Mouse (Mus musculus): Measurements from ENCODE around the gene Aldh3b1. TPM values are rescaled to one million over a fixed set of nuclear protein-coding genes. Genes with fewer than 3 reads are reported as not detected.

Gene Aldh3b1
- polyA plus RNA-seq, 1 experiment from 2014 or later = 0.65 TPM

GRCm38 (mm10) chr19:3902966-3903365 lies 26.6 kb downstream of the Aldh3b1 start:
- no peaks in the 10 kb centered on the region; the same call in 1 of the 2 replicates for H3K36me3 ChIP-seq (ENCODE audit: control insufficient read depth, insufficient read depth, low read length)
- no peak overlapping the region for H3K27ac ChIP-seq (ENCODE audit: low read depth, low read length)
- H3K4me2 ChIP-seq (ENCODE audit: low read depth) = no peak overlapping the region
- ATAC-seq (ENCODE audit: insufficient read depth, low FRiP score, low TSS enrichment) = no peak
- no peak overlapping the region for H3K4me3 ChIP-seq (ENCODE audit: low read depth, low read length)
- no peak overlapping the region for H3K9ac ChIP-seq (ENCODE audit: low read length)
- no peaks in the 10 kb centered on the region for H3K27me3 ChIP-seq (ENCODE audit: control insufficient read depth, insufficient read depth, low read length)
- 79% methylated on average over 12 of the region's 12 CpGs for WGBS
- H3K4me1 ChIP-seq (ENCODE audit: control insufficient read depth, insufficient read depth, low read length) = no peaks in the 10 kb centered on the region; the same call in 1 of the 2 replicates
- no peak for DNase-seq (ENCODE audit: low spot score)
- no peaks in the 10 kb centered on the region for H3K9me3 ChIP-seq (ENCODE audit: control insufficient read depth, low read length)

DNA sequence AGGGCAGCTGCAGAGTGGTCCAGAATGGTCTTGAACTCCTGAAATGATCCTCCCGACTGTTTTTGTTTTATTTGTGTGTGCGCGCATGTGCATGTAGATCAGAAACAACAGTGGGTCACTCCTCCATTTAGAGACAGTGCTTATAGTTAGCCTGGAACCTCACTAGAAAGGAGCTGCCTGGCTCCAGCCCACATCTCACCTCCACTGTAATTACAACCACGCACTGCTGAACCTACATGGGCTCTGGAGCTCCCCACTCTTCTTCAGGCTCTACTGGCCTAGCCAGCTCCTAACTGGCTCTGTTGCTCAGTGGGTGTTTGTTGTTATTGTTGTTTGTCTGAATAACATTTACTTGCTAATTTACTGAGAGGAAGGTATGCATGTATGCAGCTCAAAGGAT lies 30.0 kb downstream of the Aldh3b1 start:
- Histone ChIP-seq H3K27me3 (ENCODE audit: control insufficient read depth, insufficient read depth, low read length) (no peaks in the 10 kb centered on the region), H3K4me2 (ENCODE audit: low read depth) (no peak overlapping the region)

GRCm38 (mm10) chr19:3898952-3899351 lies 30.7 kb downstream of the Aldh3b1 start:
- no peaks in the 10 kb centered on the region for H3K27me3 ChIP-seq (ENCODE audit: control insufficient read depth, insufficient read depth, low read length)
- no peak for ATAC-seq (ENCODE audit: insufficient read depth, low FRiP score, low TSS enrichment)
- no peak overlapping the region for H3K9ac ChIP-seq (ENCODE audit: low read length)
- H3K4me1 ChIP-seq (ENCODE audit: control insufficient read depth, insufficient read depth, low read length) = peaks cover 7% of the 10 kb centered on the region; the same call in 1 of the 2 replicates
- no peak overlapping the region for H3K4me2 ChIP-seq (ENCODE audit: low read depth)
- DNase-seq (ENCODE audit: low spot score) = no peak
- H3K4me3 ChIP-seq (ENCODE audit: low read depth, low read length) = no peak overlapping the region
- no peaks in the 10 kb centered on the region; the same call in 1 of the 2 replicates for H3K36me3 ChIP-seq (ENCODE audit: control insufficient read depth, insufficient read depth, low read length)
- 87% methylated on average over 7 of the region's 7 CpGs for WGBS
- H3K27ac ChIP-seq (ENCODE audit: low read depth, low read length) = no peak overlapping the region
- no peaks in the 10 kb centered on the region for H3K9me3 ChIP-seq (ENCODE audit: control insufficient read depth, low read length)

More for the DNA sequence above, 30.0 kb downstream of the Aldh3b1 start:
- H3K9ac ChIP-seq (ENCODE audit: low read length) = no peak overlapping the region
- H3K4me3 ChIP-seq (ENCODE audit: low read depth, low read length) = no peak overlapping the region
- no peak overlapping the region for H3K27ac ChIP-seq (ENCODE audit: low read depth, low read length)
- WGBS = 91% methylated on average over 4 of the region's 4 CpGs
- H3K9me3 ChIP-seq (ENCODE audit: control insufficient read depth, low read length) = no peaks in the 10 kb centered on the region
- ATAC-seq (ENCODE audit: insufficient read depth, low FRiP score, low TSS enrichment) (no peak), DNase-seq (ENCODE audit: low spot score) (no peak)
- H3K4me1 ChIP-seq (ENCODE audit: control insufficient read depth, insufficient read depth, low read length) = peaks cover 7% of the 10 kb centered on the region; the same call in 1 of the 2 replicates
- H3K36me3 ChIP-seq (ENCODE audit: control insufficient read depth, insufficient read depth, low read length) = no peaks in the 10 kb centered on the region; the same call in 1 of the 2 replicates

GRCm38 (mm10) chr19:3897557-3897956 lies 32.1 kb downstream of the Aldh3b1 start:
- Histone ChIP-seq H3K9me3 (ENCODE audit: control insufficient read depth, low read length) (no peaks in the 10 kb centered on the region), H3K4me3 (ENCODE audit: low read depth, low read length) (no peak overlapping the region), H3K36me3 (ENCODE audit: control insufficient read depth, insufficient read depth, low read length) (peaks cover 6% of the 10 kb centered on the region; the same call in 1 of the 2 replicates), H3K27me3 (ENCODE audit: control insufficient read depth, insufficient read depth, low read length) (no peaks in the 10 kb centered on the region), H3K9ac (ENCODE audit: low read length) (no peak overlapping the region), H3K27ac (ENCODE audit: low read depth, low read length) (no peak overlapping the region), H3K4me1 (ENCODE audit: control insufficient read depth, insufficient read depth, low read length) (peaks cover 7% of the 10 kb centered on the region; the same call in 1 of the 2 replicates), H3K4me2 (ENCODE audit: low read depth) (no peak overlapping the region)
- no peak for DNase-seq (ENCODE audit: low spot score)
- no peak for ATAC-seq (ENCODE audit: insufficient read depth, low FRiP score, low TSS enrichment)
- 93% methylated on average over 5 of the region's 5 CpGs for WGBS

DNA sequence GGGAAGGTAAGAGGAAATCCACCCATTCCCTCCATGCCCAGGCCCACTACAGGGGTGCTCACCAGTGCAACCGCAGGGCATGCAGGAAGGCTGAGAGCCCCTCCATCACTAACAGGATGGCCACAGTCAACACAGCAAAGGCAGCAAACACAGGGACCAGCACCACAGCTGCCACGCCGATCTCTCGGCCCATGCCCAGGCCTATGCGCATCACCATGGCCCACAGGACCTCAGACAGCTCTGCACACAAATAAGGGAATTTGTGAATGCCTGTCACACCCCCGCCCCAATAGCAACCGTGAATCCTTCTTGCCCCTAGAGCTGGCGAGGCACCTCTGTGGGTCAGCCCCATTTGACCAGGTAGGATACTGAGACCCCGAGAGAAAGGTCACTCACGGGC lies 33.4 kb downstream of the Aldh3b1 start:
- peak overlapping the region; percentile 68; the same call in 1 of the 2 replicates for H3K27ac ChIP-seq (ENCODE audit: low read depth, low read length)
- ATAC-seq (ENCODE audit: insufficient read depth, low FRiP score, low TSS enrichment) (no peak), DNase-seq (ENCODE audit: low spot score) (no peak)
- peaks cover 7% of the 10 kb centered on the region; the same call in 1 of the 2 replicates for H3K4me1 ChIP-seq (ENCODE audit: control insufficient read depth, insufficient read depth, low read length)
- no peak overlapping the region for H3K9ac ChIP-seq (ENCODE audit: low read length)
- H3K4me2 ChIP-seq (ENCODE audit: low read depth) = no peak overlapping the region
- 92% methylated on average over 10 of the region's 10 CpGs for WGBS
- no peaks in the 10 kb centered on the region for H3K9me3 ChIP-seq (ENCODE audit: control insufficient read depth, low read length)
- no peaks in the 10 kb centered on the region for H3K27me3 ChIP-seq (ENCODE audit: control insufficient read depth, insufficient read depth, low read length)
- peaks cover 9% of the 10 kb centered on the region for H3K36me3 ChIP-seq (ENCODE audit: control insufficient read depth, insufficient read depth, low read length)
- no peak overlapping the region for H3K4me3 ChIP-seq (ENCODE audit: low read depth, low read length)

GRCm38 (mm10) chr19:3895171-3895631 lies 34.4 kb downstream of the Aldh3b1 start:
- peak; percentile 43 for DNase-seq (ENCODE audit: low spot score)
- WGBS = 25% methylated on average over 3 of the region's 3 CpGs
- ATAC-seq (ENCODE audit: insufficient read depth, low FRiP score, low TSS enrichment) = peak; percentile 58; the same call in 1 of the 2 replicates
- H3K4me2 ChIP-seq (ENCODE audit: low read depth) = no peak overlapping the region
- H3K4me3 ChIP-seq (ENCODE audit: low read depth, low read length) = no peak overlapping the region
- no peak overlapping the region for H3K9ac ChIP-seq (ENCODE audit: low read length)
- H3K9me3 ChIP-seq (ENCODE audit: control insufficient read depth, low read length) = no peaks in the 10 kb centered on the region
- no peaks in the 10 kb centered on the region for H3K27me3 ChIP-seq (ENCODE audit: control insufficient read depth, insufficient read depth, low read length)
- peaks cover 15% of the 10 kb centered on the region for H3K36me3 ChIP-seq (ENCODE audit: control insufficient read depth, insufficient read depth, low read length)
- H3K27ac ChIP-seq (ENCODE audit: low read depth, low read length) = peak overlapping the region; percentile 68; the same call in 1 of the 2 replicates
- H3K4me1 ChIP-seq (ENCODE audit: control insufficient read depth, insufficient read depth, low read length) = peaks cover 7% of the 10 kb centered on the region; the same call in 1 of the 2 replicates

DNA sequence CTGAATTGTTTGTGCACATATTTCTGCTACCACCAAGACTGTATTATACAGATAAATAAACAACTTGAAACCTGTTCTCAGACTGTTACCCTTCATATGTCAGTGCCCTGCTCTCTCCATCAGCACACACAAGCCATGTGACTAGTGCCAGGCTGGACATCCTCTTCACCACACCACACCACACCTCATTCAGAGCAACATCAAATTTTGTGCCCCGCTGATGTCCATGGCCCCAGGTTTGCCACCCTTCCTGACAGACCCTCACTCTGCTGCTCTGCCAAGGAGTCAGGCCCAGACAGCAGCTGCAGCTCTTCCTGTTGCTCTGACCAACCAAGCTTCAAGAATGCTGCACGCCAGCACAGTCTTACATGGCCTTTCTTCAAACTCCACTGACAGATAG lies 35.3 kb downstream of the Aldh3b1 start:
- WGBS = 89% methylated on average over 2 of the region's 2 CpGs
- H3K9ac ChIP-seq (ENCODE audit: low read length) = no peak overlapping the region
- ATAC-seq (ENCODE audit: insufficient read depth, low FRiP score, low TSS enrichment) (no peak), DNase-seq (ENCODE audit: low spot score) (no peak)
- no peak overlapping the region for H3K27ac ChIP-seq (ENCODE audit: low read depth, low read length)
- no peaks in the 10 kb centered on the region for H3K9me3 ChIP-seq (ENCODE audit: control insufficient read depth, low read length)
- no peak overlapping the region for H3K4me2 ChIP-seq (ENCODE audit: low read depth)
- H3K36me3 ChIP-seq (ENCODE audit: control insufficient read depth, insufficient read depth, low read length) = peaks cover 15% of the 10 kb centered on the region
- no peak overlapping the region for H3K4me3 ChIP-seq (ENCODE audit: low read depth, low read length)
- no peaks in the 10 kb centered on the region for H3K27me3 ChIP-seq (ENCODE audit: control insufficient read depth, insufficient read depth, low read length)
- H3K4me1 ChIP-seq (ENCODE audit: control insufficient read depth, insufficient read depth, low read length) = peaks cover 7% of the 10 kb centered on the region; the same call in 1 of the 2 replicates

- no peaks in the 10 kb centered on the region for H3K27me3 ChIP-seq (ENCODE audit: control insufficient read depth, insufficient read depth, low read length)
- peaks cover 7% of the 10 kb centered on the region; the same call in 1 of the 2 replicates for H3K4me1 ChIP-seq (ENCODE audit: control insufficient read depth, insufficient read depth, low read length)
- H3K9me3 ChIP-seq (ENCODE audit: control insufficient read depth, low read length) = no peaks in the 10 kb centered on the region
- no peak overlapping the region for H3K27ac ChIP-seq (ENCODE audit: low read depth, low read length)
- WGBS = 91% methylated on average over 4 of the region's 4 CpGs
- peaks cover 18% of the 10 kb centered on the region for H3K36me3 ChIP-seq (ENCODE audit: control insufficient read depth, insufficient read depth, low read length)
- ATAC-seq (ENCODE audit: insufficient read depth, low FRiP score, low TSS enrichment) (no peak), DNase-seq (ENCODE audit: low spot score) (no peak)
- H3K9ac ChIP-seq (ENCODE audit: low read length) = no peak overlapping the region
- H3K4me2 ChIP-seq (ENCODE audit: low read depth) = no peak overlapping the region
- H3K4me3 ChIP-seq (ENCODE audit: low read depth, low read length) = no peak overlapping the region
These were observed 36.0 kb downstream of the Aldh3b1 start for GRCm38 (mm10) chr19:3893545-3894116.

DNA sequence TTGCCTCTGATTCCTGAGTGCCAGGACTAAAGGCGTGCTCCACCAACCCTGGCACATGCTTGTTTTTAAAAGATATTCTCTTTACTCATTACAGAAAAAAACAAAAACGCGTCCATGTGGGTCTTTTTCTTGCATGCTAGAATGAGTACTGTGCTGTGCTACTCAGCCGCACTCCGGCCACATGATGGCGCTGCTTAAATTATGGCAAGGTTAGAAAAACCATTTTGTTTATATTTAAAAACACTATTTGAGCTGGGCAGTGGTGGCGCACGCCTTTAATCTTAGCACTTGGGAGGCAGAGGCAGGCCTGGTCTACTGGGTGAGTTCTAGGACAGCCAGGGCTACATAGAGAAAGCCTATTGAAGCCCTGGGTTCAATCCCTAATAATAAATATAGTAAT lies 39.4 kb downstream of the Aldh3b1 start:
- no peak for DNase-seq (ENCODE audit: low spot score)
- H3K9ac ChIP-seq (ENCODE audit: low read length) = no peak overlapping the region

More for the DNA sequence above, 39.4 kb downstream of the Aldh3b1 start:
- no peak for ATAC-seq (ENCODE audit: insufficient read depth, low FRiP score, low TSS enrichment)
- Histone ChIP-seq H3K4me2 (ENCODE audit: low read depth) (no peak overlapping the region), H3K27me3 (ENCODE audit: control insufficient read depth, insufficient read depth, low read length) (no peaks in the 10 kb centered on the region), H3K4me3 (ENCODE audit: low read depth, low read length) (no peak overlapping the region), H3K27ac (ENCODE audit: low read depth, low read length) (no peak overlapping the region), H3K36me3 (ENCODE audit: control insufficient read depth, insufficient read depth, low read length) (peaks cover 18% of the 10 kb centered on the region), H3K4me1 (ENCODE audit: control insufficient read depth, insufficient read depth, low read length) (peaks cover 2% of the 10 kb centered on the region; the same call in 1 of the 2 replicates), H3K9me3 (ENCODE audit: control insufficient read depth, low read length) (no peaks in the 10 kb centered on the region)
- WGBS = 91% methylated on average over 8 of the region's 8 CpGs

Measured in neural tube, embryonic 11.5 days (tissue).